In the genomic region with DNA sequence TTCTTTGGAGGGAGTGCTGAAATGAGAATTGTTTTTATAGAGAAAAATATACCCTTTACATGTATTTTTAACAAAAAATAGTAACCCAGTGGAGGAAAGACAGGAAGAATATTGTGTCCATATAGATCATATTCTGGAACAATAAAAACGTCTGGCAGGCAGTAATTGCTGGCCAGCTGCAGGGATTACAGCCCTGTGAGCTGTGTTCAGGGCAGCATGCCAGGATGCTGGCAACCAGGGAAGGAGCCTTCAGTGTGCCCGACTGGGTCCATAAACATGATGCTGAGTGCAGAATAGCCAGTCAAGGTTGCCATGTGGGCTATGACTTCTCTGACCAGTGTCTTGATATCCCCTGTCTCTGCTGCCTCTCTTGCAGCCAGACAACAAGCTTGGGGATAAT, we compare ENCODE assay signal across 8 mouse cellular contexts.
DNase-seq lines count a peak whose midpoint lies in the region; ATAC-seq lines count a peak whose summit lies in the region.

No protein-coding gene starts in this region.

- peak; percentile 51 to 61 for DNase-seq in adrenal gland, adult (ENCODE audit: inconsistent age in 2 of 2, low spot score in 1 of 2)
- DNase-seq in adrenal gland, adult 8-10 months = no peak
- peak; percentile 23 for DNase-seq in urinary bladder, postnatal 14 days (ENCODE audit: low spot score)
- DNase-seq in urinary bladder, postnatal 25 days (ENCODE audit: low spot score) = no peak
- peak; percentile 41 to 51 for DNase-seq in layer of hippocampus, adult 8-10 months (ENCODE audit: low spot score in 2 of 2)
- peak; percentile 22 for DNase-seq in retina, embryonic 14.5 days (ENCODE audit: low spot score)
- DNase-seq in urinary bladder, postnatal 10 days (ENCODE audit: low spot score) = no peak

- ATAC-seq in megakaryocyte-erythroid progenitor cell, adult 5-6 weeks (replicated peaks; ENCODE audit: low FRiP score, low TSS enrichment, poor library complexity, severe bottlenecking) = no peak

Comparison
In these comparisons a context has a peak if more than half of its experiments do, and no peak if none do; other contexts are left out.
1. DNase-seq: peak in adrenal gland, adult (2 of 2), urinary bladder, postnatal 14 days (single experiment), layer of hippocampus, adult 8-10 months (2 of 2) and retina, embryonic 14.5 days (single experiment); none in adrenal gland, adult 8-10 months (single experiment), urinary bladder, postnatal 25 days (single experiment) and urinary bladder, postnatal 10 days (single experiment).